Mouse (Mus musculus) right cerebral cortex, adult 18-20 months (tissue): ENCODE measurements around the gene 5430402E10Rik.
"Not testable (repeated sequence)": the region's sequence is repeated elsewhere in the genome, so short reads cannot be mapped to it uniquely, and the experiment has no call there.

Experiments used
- DNase-seq: peaks from one replicate; pipeline ENCODE4 v3.0.0; 2022; ENCODE audit warnings: mixed read lengths

Gene 5430402E10Rik

DNA sequence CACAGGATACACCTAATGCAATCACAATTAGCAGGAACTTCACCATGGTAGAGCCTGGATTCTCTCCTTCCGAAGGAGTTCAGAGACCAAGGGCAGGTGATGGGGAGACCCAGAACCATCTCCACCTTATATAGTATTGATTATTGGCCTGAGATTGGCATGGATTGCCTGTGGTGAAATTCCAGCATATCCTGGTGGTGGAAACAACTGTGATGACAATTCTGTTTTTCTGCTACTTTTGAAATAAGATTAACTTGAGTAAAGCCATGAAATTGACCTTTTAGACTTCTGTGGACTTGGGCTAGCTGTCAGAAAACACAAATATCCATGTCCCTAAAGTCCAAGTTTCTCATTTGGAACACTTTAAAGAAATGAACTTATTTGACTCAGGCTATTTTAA, at the start of gene 5430402E10Rik:
Gene 5430402E10Rik (minus strand): TSS at position 101 of the 400 bp plus-strand sequence.
- DNase-seq: not testable (repeated sequence)

DNA sequence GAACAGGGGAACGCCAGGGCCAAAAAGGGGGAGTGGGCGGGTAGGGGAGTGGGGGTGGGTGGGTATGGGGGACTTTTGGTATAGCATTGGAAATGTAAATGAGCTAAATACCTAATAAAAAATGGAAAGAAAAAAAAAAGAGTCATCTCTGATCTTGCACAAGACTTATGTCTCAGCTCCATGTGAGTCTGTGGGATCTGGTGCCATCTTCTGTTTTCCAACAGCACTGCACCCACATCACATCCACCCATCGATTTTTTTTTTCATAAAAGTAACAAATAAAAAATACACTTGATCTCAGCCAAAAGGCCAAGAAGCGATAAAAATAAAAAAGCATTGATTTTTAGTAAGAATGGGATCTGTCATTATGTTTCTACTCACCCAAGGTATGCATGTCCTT, 44.8 kb downstream of the 5430402E10Rik start:
- DNase-seq: not testable (repeated sequence)
